Mouse (Mus musculus): Measurements from ENCODE around the gene March9.

- no peak for TF ChIP-seq CTCF (IDR thresholded peaks at IDR 0.05; ENCODE audit: insufficient read depth, low read length)
- no peak for TF ChIP-seq POLR2A (IDR thresholded peaks at IDR 0.05; ENCODE audit: borderline replicate concordance, extremely low read depth, low read depth, low read length)
Measured at GRCm38 (mm10) chr10:127083292-127083914, 23.4 kb upstream of the March9 start.
